Mouse (Mus musculus): ENCODE data around the gene Ralgps2. TPM values are rescaled to one million over a fixed set of nuclear protein-coding genes. Genes with fewer than 3 reads are reported as not detected.
A peak's percentile ranks its signal among the peaks of the same experiment; 100 is the strongest.

Gene Ralgps2
- total RNA-seq, 1 experiment from 2014 or later: 28.6 TPM

GRCm38 (mm10) chr1:156955926-156956760 lies 16.7 kb upstream of the Ralgps2 start:
- peak; percentile 26 for DNase-seq

GRCm38 (mm10) chr1:156954216-156954615 lies 14.8 kb upstream of the Ralgps2 start:
- no peak for DNase-seq

GRCm38 (mm10) chr1:156950354-156950753 lies 10.9 kb upstream of the Ralgps2 start:
- DNase-seq: no peak

DNA sequence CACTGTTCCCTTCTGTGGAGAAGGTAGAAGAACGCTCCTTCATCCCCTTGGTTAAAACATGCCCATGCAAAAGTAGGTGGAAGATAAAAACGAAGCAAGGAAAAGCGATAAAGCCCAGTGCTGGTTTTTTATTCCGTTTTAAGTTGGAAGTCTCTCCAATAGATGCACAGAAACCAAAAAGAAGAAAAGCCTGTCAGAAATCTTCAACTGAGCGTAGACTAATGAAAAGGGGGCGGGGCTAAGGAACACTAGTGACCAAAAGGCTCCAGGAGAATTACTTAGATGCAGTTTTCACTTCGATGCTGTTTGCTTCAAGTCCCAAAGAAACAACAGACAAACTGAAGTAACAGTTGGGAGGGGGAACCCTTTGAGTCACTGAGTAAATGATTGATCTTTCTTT lies 1.2 kb upstream of the Ralgps2 start:
- no peak for DNase-seq

- no peak for DNase-seq
Observed at GRCm38 (mm10) chr1:156940142-156940522, 706 bp upstream of the Ralgps2 start.

- peak; percentile 84 for DNase-seq
Observed at GRCm38 (mm10) chr1:156938705-156939242, 652 bp downstream of the Ralgps2 start.

GRCm38 (mm10) chr1:156937436-156937835 lies 2.0 kb downstream of the Ralgps2 start:
- DNase-seq: no peak

- DNase-seq: no peak
Observed at GRCm38 (mm10) chr1:156933712-156934111, 5.7 kb downstream of the Ralgps2 start.

- DNase-seq: no peak
Observed at GRCm38 (mm10) chr1:156932036-156932774, 7.2 kb downstream of the Ralgps2 start.

GRCm38 (mm10) chr1:156931106-156931870 lies 8.1 kb downstream of the Ralgps2 start:
- DNase-seq: no peak

DNA sequence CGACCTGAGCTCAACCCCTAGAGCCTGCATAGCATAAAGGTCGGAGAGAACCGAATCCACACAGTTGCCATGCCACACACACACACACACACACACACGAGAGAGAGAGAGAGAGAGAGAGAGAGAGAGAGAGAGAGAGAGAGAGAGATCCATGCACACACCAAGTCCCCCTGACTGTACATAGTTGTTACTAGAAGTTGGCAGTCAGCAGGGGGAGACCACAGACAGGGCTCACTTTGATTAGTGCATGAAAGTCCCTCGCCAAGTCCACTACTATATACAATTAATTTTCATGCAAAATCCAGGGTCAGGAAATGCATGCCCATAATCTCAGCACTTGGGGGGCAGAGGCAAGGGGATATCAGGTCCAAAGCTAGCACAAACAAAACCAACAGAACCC lies 9.2 kb downstream of the Ralgps2 start:
- DNase-seq: no peak

DNA sequence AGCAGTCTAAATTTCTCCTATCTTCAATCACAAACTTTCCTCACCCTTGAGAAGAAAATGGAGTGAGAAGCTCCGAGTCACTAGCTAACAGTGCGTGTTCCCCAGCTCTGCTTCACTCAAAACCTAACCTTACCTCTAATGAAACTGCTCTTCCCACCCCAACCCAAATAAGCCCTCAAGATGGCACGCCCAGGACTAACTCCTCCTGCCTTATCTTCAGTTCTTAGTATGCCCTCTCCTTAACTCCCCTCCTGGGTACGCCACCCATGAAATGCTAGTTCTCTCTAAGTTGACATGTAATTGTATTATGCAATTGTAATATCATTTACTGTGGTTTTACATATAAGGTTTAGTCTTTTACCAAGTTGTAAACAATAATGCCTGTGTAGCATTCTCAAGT lies 11.2 kb downstream of the Ralgps2 start:
- DNase-seq: no peak

DNA sequence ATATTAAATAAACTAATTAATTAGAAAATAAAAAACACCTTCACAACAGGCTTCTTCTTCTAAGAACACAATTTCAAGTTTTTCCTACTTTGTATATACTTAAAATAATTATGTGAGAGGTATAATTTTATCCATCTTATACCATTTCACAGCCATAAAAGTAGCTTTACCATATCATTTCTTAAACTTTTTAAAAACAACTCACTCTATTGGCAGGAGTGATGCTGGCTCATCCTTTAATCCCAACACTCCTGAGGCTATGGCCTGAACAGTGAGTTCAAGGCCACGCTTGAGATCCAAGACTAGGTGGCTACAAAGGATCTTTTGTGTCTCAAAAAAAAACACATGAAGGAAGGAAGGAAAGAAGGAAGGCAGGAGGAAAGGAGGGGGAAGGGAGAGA lies 15.9 kb downstream of the Ralgps2 start:
- no peak for DNase-seq

DNA sequence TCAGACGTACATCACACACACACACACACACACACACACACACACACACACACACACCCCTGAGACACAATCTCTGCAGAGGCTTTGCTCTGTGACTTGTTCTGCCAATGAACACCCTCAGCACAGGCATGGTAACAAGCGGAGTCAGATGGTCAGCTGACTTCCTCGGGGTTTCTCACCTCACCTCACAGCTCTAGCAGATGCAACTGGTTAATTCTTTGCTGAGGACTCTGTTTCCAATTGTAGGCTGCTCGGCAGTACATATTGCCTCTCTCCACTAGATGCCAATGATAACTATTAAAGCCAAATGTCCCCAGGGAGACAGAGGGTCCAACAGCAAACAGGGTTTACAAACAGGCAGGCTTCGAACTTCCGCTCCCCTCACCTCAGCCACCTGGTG lies 16.5 kb downstream of the Ralgps2 start:
- no peak for DNase-seq

DNA sequence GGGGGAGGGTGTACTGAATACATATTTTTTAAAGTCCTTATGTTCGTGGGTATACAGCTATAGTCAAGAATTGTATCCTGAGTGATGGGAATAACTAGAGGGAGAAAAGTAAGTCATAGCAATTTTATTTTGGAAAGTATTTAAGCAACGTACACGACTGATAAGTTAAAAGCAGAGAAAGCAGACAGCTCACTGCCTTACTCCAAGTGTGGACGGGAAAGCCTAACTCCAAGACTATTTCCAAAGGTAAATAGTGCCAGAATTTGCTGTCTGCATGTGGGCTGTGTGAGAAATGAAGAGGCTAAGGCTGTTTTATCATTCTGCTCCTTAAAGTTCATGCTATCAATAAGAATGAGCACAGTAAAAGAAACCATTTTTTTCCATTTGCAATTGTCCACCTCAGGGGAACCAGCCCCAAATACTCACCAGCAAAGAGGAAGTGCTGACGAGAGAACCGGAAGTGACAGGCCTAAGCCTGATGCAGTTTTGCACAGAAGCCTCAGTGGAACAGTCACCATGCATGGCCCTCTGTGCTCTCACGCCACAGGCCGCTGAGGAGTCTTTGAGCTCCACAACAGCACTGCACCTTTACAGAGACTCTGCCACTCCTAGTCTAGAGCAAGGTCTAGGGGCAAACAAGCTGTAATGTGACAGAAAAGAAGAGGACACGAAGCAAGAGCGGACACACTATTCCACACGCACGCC lies 18.0 kb downstream of the Ralgps2 start:
- peak; percentile 27 for DNase-seq

DNA sequence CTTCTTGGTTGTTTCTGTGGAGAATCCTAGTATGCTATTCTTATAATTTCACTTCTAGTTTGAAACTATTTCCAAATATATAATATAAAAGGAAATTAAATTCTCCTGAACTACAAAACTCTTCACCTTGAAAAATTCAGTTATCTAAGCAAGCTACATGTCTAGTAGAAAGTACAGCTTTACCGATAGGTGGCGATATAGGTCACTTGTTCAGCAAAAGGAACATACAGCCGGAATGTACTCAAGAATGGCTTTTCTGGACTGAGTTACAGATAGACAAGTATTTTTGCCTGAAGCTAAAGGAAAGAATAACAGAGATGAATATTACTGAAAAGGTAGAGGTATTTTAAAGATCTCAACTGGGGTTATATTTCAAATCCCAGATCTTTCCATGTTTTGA lies 22.0 kb downstream of the Ralgps2 start:
- peak; percentile 35 for DNase-seq

- no peak for DNase-seq
Observed at GRCm38 (mm10) chr1:156916361-156916760, 23.1 kb downstream of the Ralgps2 start.

DNA sequence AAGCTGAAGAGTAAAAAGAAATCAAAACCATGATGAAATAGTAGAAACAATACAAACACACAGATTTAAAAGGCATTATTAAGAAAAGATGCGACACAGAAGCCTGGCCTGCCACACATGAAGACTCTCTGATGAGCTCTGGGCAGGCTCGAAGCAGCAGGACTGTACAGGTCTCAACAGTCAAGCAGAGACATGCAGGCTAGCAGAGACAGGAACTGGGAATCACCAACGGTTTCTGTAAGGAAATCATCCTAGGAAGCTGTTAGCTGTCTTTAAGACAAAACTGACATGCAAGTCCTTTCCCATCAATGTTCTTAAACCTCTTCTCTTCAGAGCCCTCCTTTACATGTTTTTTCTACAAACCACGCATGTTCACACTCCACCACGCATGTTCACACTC lies 24.5 kb downstream of the Ralgps2 start:
- no peak for DNase-seq

- no peak for DNase-seq
Observed at GRCm38 (mm10) chr1:156913190-156913589, 26.2 kb downstream of the Ralgps2 start.

DNA sequence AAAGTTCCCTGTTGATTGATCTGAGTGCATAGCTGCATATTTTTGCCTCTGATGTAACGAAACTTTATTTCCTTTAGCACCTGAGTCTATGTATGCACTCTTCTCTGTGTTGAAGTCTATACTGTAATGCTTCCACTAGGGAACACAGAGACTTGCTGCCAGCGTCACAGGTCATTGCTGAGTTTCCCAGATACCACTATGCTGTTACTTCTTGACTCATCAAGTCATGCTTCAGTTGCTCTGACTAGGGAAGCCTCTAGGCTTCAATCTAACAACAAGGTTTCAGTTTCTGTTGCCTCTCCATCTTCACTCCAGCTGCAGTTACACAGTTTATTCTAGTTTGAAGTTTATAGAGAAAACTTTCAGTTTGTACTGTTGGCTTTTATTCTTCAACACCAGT lies 28.5 kb downstream of the Ralgps2 start:
- DNase-seq: no peak

GRCm38 (mm10) chr1:156909866-156910265 lies 29.6 kb downstream of the Ralgps2 start:
- no peak for DNase-seq

- no peak for DNase-seq
Observed at GRCm38 (mm10) chr1:156909265-156909664, 30.2 kb downstream of the Ralgps2 start.

Measured in adrenal gland, postnatal 14 days (tissue).